Mouse (Mus musculus): Measurements from ENCODE around the gene Slc45a3. TPM values are rescaled to one million over a fixed set of nuclear protein-coding genes. Genes with fewer than 3 reads are reported as not detected.

Gene Slc45a3
- polyA plus RNA-seq, 1 experiment from 2014 or later = 1.1 TPM

- no peak for ATAC-seq (ENCODE audit: extremely low read depth, insufficient number of reproducible peaks, low FRiP score, low TSS enrichment)
- Histone ChIP-seq H3K27ac (replicated peaks) (no peak overlapping the region), H3K4me1 (no peaks in the 10 kb centered on the region), H3K27me3 (replicated peaks) (peaks cover 19% of the 10 kb centered on the region), H3K9me3 (no peaks in the 10 kb centered on the region), H3K36me3 (no peaks in the 10 kb centered on the region), H3K4me2 (no peak overlapping the region), H3K9ac (no peak overlapping the region), H3K4me3 (no peak overlapping the region)
- 47% methylated on average over 2 of the region's 2 CpGs for WGBS
These were observed 17.7 kb downstream of the Slc45a3 start for GRCm38 (mm10) chr1:131980471-131980870.

GRCm38 (mm10) chr1:131981378-131982013 lies 18.7 kb downstream of the Slc45a3 start:
- peaks cover 11% of the 10 kb centered on the region for H3K27me3 ChIP-seq (replicated peaks)
- no peak; the same call in 1 of the 2 replicates for ATAC-seq (ENCODE audit: extremely low read depth, insufficient number of reproducible peaks, low FRiP score, low TSS enrichment)
- whole genome bisulfite sequencing = 51% methylated on average over 12 of the region's 12 CpGs

GRCm38 (mm10) chr1:131982907-131983306 lies 20.1 kb downstream of the Slc45a3 start:
- H3K9ac ChIP-seq = no peak overlapping the region
- H3K9me3 ChIP-seq = no peaks in the 10 kb centered on the region
- H3K27me3 ChIP-seq (replicated peaks) = peaks cover 4% of the 10 kb centered on the region
- H3K27ac ChIP-seq (replicated peaks) = no peak overlapping the region
- no peak overlapping the region for H3K4me2 ChIP-seq
- 8% methylated on average over 5 of the region's 5 CpGs for WGBS
- H3K4me3 ChIP-seq = no peak overlapping the region
- H3K36me3 ChIP-seq = no peaks in the 10 kb centered on the region
- ATAC-seq (ENCODE audit: extremely low read depth, insufficient number of reproducible peaks, low FRiP score, low TSS enrichment) = no peak
- no peaks in the 10 kb centered on the region for H3K4me1 ChIP-seq

More at GRCm38 (mm10) chr1:131981378-131982013, 18.7 kb downstream of the Slc45a3 start:
- Histone ChIP-seq H3K9ac (no peak overlapping the region), H3K36me3 (no peaks in the 10 kb centered on the region), H3K4me3 (no peak overlapping the region), H3K9me3 (no peaks in the 10 kb centered on the region), H3K27ac (replicated peaks) (no peak overlapping the region), H3K4me2 (no peak overlapping the region), H3K4me1 (no peaks in the 10 kb centered on the region)

- H3K4me2 ChIP-seq = no peak overlapping the region
- no peak for ATAC-seq (ENCODE audit: extremely low read depth, insufficient number of reproducible peaks, low FRiP score, low TSS enrichment)
- no peaks in the 10 kb centered on the region; the same call in 1 of the 2 replicates for H3K27me3 ChIP-seq (replicated peaks)
- no peaks in the 10 kb centered on the region for H3K4me1 ChIP-seq
- H3K9ac ChIP-seq = no peak overlapping the region
- H3K4me3 ChIP-seq = no peak overlapping the region
- H3K36me3 ChIP-seq = no peaks in the 10 kb centered on the region
- no peak overlapping the region for H3K27ac ChIP-seq (replicated peaks)
- H3K9me3 ChIP-seq = no peaks in the 10 kb centered on the region
- WGBS = 64% methylated on average over 2 of the region's 2 CpGs
These were observed 21.0 kb downstream of the Slc45a3 start for GRCm38 (mm10) chr1:131983806-131984205.

GRCm38 (mm10) chr1:131987432-131987831 lies 24.7 kb downstream of the Slc45a3 start:
- Histone ChIP-seq H3K4me2 (no peak overlapping the region), H3K27me3 (replicated peaks) (no peaks in the 10 kb centered on the region), H3K9ac (no peak overlapping the region), H3K4me1 (no peaks in the 10 kb centered on the region), H3K4me3 (no peak overlapping the region), H3K9me3 (no peaks in the 10 kb centered on the region), H3K27ac (replicated peaks) (no peak overlapping the region), H3K36me3 (no peaks in the 10 kb centered on the region)
- no peak for ATAC-seq (ENCODE audit: extremely low read depth, insufficient number of reproducible peaks, low FRiP score, low TSS enrichment)
- WGBS = 59% methylated on average over 15 of the region's 15 CpGs

GRCm38 (mm10) chr1:131989476-131989875 lies 26.7 kb downstream of the Slc45a3 start:
- Histone ChIP-seq H3K9ac (no peak overlapping the region), H3K27ac (replicated peaks) (no peak overlapping the region), H3K4me1 (no peaks in the 10 kb centered on the region), H3K27me3 (replicated peaks) (no peaks in the 10 kb centered on the region), H3K4me3 (no peak overlapping the region), H3K36me3 (no peaks in the 10 kb centered on the region), H3K9me3 (no peaks in the 10 kb centered on the region), H3K4me2 (no peak overlapping the region)
- no peak for ATAC-seq (ENCODE audit: extremely low read depth, insufficient number of reproducible peaks, low FRiP score, low TSS enrichment)
- 74% methylated on average over 4 of the region's 4 CpGs for WGBS

- no peaks in the 10 kb centered on the region for H3K36me3 ChIP-seq
- no peak overlapping the region for H3K27ac ChIP-seq (replicated peaks)
- 72% methylated on average over 9 of the region's 9 CpGs for WGBS
- no peaks in the 10 kb centered on the region for H3K9me3 ChIP-seq
- no peak overlapping the region for H3K9ac ChIP-seq
- no peak overlapping the region for H3K4me2 ChIP-seq
- H3K4me1 ChIP-seq = no peaks in the 10 kb centered on the region
- no peaks in the 10 kb centered on the region for H3K27me3 ChIP-seq (replicated peaks)
- H3K4me3 ChIP-seq = no peak overlapping the region
- ATAC-seq (ENCODE audit: extremely low read depth, insufficient number of reproducible peaks, low FRiP score, low TSS enrichment) = no peak
These were observed 27.5 kb downstream of the Slc45a3 start for GRCm38 (mm10) chr1:131990083-131990760.

- Histone ChIP-seq H3K4me1 (no peaks in the 10 kb centered on the region), H3K4me3 (no peak overlapping the region), H3K4me2 (no peak overlapping the region), H3K27me3 (replicated peaks) (no peaks in the 10 kb centered on the region), H3K9me3 (no peaks in the 10 kb centered on the region), H3K9ac (no peak overlapping the region), H3K27ac (replicated peaks) (no peak overlapping the region), H3K36me3 (no peaks in the 10 kb centered on the region)
- no peak for ATAC-seq (ENCODE audit: extremely low read depth, insufficient number of reproducible peaks, low FRiP score, low TSS enrichment)
- WGBS = 74% methylated on average over 7 of the region's 7 CpGs
These were observed 29.8 kb downstream of the Slc45a3 start for GRCm38 (mm10) chr1:131992561-131993001.

- H3K27ac ChIP-seq (replicated peaks) = no peak overlapping the region
- H3K36me3 ChIP-seq = no peaks in the 10 kb centered on the region
- 75% methylated on average over 12 of the region's 12 CpGs for WGBS
- no peak overlapping the region for H3K4me3 ChIP-seq
- H3K9me3 ChIP-seq = no peaks in the 10 kb centered on the region
- no peak overlapping the region for H3K4me2 ChIP-seq
- no peaks in the 10 kb centered on the region for H3K4me1 ChIP-seq
- ATAC-seq (ENCODE audit: extremely low read depth, insufficient number of reproducible peaks, low FRiP score, low TSS enrichment) = no peak
- H3K9ac ChIP-seq = no peak overlapping the region
- no peaks in the 10 kb centered on the region for H3K27me3 ChIP-seq (replicated peaks)
These were observed 30.6 kb downstream of the Slc45a3 start for GRCm38 (mm10) chr1:131993169-131994040.

GRCm38 (mm10) chr1:131995062-131995461 lies 32.3 kb downstream of the Slc45a3 start:
- ATAC-seq (ENCODE audit: extremely low read depth, insufficient number of reproducible peaks, low FRiP score, low TSS enrichment) = no peak
- Histone ChIP-seq H3K4me3 (no peak overlapping the region), H3K27ac (replicated peaks) (no peak overlapping the region), H3K4me1 (no peaks in the 10 kb centered on the region), H3K4me2 (no peak overlapping the region), H3K9me3 (no peaks in the 10 kb centered on the region), H3K27me3 (replicated peaks) (no peaks in the 10 kb centered on the region), H3K9ac (no peak overlapping the region), H3K36me3 (no peaks in the 10 kb centered on the region)
- WGBS = 26% methylated on average over 4 of the region's 4 CpGs

- no peak overlapping the region for H3K27ac ChIP-seq (replicated peaks)
- H3K4me3 ChIP-seq = no peak overlapping the region
- no peaks in the 10 kb centered on the region for H3K36me3 ChIP-seq
- 0 out of 2 replicates have a peak, but pooled peaks cover 5% of the 10 kb centered on the region for H3K4me1 ChIP-seq
- H3K9me3 ChIP-seq = no peaks in the 10 kb centered on the region
- no peaks in the 10 kb centered on the region for H3K27me3 ChIP-seq (replicated peaks)
- no peak overlapping the region for H3K9ac ChIP-seq
- ATAC-seq (ENCODE audit: extremely low read depth, insufficient number of reproducible peaks, low FRiP score, low TSS enrichment) = no peak
- H3K4me2 ChIP-seq = no peak overlapping the region
These were observed 37.7 kb downstream of the Slc45a3 start for GRCm38 (mm10) chr1:132000506-132000905.
